Mouse (Mus musculus) heart, adult 2 months (tissue): ENCODE data around the gene Iqsec3.

Source experiments
- CTCF ChIP-seq: fragments of 200-600 bp; IDR thresholded peaks from 2 replicates; pipeline ENCODE4 v1.8.1; 2022; ENCODE audit warnings: antibody characterized with exemption, mild to moderate bottlenecking, moderate library complexity
- POLR2A ChIP-seq: fragments of 200-500 bp; IDR thresholded peaks from 2 replicates; pipeline ENCODE4 v1.6.1; 2011; ENCODE audit warnings: mild to moderate bottlenecking, low read depth, low read length, control low read depth; ENCODE audit not compliant: insufficient read depth

DNA sequence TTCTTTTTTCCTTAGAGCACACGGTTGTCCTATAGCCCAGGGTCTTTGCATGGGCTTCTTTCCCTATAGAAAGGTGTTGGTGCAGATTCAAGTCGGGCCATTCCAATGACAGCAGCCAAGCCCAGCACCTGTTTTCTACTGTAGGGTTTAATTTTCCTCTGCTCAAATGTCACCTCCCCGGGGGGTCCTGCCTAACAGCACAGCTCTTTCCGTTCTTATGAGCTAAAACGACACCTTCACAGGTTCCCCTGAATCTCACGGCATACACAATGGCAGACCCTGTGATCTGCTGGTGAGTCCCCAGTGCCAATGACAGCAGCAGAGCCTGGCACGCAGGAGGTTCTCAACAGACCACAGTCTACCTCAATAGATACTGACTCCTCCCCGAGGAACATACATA, 16.1 kb downstream of the Iqsec3 start:
- TF ChIP-seq CTCF (no peak), POLR2A (no peak)
